Mouse (Mus musculus): ENCODE results near the gene Nxpe4.
"Not testable (repeated sequence)": the region's sequence is repeated elsewhere in the genome, so short reads cannot be mapped to it uniquely, and the experiment has no call there.

The Nxpe4 gene

DNA sequence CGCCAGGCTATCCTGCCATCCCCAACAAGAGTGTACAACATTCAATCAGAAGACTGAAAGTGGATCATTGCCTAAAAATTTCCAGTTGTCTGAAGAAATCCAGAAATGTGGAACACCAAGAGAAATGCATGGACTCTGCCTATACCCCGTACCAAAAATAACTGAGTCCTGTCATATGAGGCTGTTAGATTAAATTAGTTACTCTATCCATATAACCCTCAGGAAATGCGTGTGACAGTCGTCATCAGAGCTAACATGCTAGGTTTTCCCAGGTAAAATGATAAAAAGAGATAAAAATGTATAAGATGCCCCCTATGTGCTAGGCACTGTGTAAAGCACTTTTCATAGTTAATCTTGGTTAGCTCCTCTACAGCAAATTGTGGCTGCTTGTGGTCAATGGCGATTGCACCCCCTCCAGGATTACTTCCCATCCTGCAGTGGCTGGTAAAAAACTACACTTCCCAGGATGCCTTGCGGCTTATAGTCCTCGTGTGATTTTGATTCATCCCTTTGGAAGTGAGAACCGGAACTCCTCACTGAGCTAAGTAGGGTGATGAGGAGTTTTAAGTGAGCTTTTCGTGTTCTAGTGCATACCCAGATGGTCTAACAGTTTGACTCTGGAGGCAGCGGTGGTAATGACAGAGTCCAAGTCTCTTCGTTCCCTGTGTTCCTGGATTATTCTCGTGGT is at the start of gene Nxpe4:
Nxpe4 (plus strand) TSS at position 519 of the 688 bp plus-strand sequence.
- peak; percentile 96 for DNase-seq (ENCODE audit: low read depth, low spot score)

GRCm38 (mm10) chr9:48126815-48127214 is 35.0 kb upstream of the Nxpe4 start:
- DNase-seq (ENCODE audit: low read depth, low spot score): no peak

DNA sequence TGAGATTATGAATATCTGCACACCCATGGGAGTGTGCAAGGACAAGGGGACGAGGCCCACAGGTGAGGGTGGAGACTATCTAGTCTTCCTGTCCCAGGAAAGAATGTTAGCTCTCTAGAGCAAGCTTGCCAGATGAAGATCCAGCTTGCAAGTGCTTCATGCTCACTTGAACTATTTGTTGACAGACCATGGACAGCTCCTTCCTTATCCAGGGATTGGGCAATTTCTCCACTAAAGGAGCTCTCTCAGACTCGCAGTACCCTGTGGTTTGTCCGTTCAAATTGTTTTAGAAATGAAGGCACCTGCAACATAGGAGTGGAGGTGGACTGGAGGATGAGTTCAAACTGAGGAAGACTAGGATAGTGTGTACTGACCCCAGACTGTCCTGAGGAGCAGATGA is 24.3 kb upstream of the Nxpe4 start:
- no peak for DNase-seq (ENCODE audit: low read depth, low spot score)

- no peak for DNase-seq (ENCODE audit: low read depth, low spot score)
Observed at GRCm38 (mm10) chr9:48140485-48141411, 21.1 kb upstream of the Nxpe4 start.

DNA sequence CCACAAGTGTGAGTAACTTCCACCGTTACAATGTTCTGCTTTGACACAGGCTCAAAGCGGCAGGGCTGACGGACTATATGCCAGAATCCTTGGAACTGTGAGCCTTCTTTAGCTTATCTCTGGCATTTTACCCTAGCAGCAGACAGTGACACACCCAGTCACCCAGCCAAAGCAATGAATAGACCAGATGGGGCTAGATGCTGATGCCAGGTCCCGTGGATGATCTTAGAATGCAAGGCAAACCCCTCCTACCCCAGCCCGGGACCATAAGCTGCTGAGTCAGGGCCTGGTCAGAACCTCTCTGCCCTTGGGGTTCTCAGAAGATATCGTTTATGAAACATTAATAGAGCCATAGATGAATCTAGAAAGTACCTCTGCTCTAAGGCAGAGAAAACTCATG is 19.2 kb upstream of the Nxpe4 start:
- DNase-seq (ENCODE audit: low read depth, low spot score): no peak

DNA sequence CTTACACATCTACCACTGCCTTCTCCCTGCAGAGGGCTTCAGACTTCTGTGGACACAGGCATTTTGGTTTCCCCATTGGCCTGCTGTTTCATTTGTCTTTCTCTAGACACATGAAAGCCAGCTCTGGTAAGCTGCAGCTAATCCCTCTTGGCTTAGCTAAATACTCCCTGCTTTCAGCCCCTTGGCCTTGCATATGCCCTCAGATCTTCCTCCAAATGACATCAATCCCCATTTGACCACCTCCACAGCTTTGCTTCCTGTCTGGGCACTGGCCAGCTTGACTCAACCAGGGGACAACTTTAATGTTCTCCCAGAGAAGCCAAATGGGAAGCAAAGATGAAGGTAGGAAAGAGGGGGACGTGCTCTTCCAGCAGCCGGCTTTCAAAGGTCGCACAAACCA is 15.1 kb upstream of the Nxpe4 start:
- DNase-seq (ENCODE audit: low read depth, low spot score): no peak

DNA sequence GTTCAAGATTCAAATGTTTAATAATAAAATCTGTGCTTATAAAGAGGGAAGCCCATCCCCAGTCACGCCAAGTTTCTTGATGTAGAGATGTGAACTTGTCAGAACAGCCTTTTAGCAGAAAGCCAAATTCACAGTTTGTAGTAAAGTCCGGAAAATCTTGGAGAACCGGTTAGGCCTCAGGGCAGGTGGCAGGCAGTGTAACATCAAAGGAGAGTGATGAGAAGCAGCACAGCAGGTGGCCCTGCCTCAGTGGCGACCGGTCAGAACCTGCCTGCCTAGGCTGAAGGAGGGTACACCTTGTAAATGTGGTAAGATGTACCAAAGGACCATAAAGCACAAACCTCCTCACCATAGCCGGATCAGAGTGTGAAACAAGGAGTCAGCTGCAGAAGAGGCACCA is 4.7 kb downstream of the Nxpe4 start:
- not testable (repeated sequence) for DNase-seq (ENCODE audit: low read depth, low spot score)

DNA sequence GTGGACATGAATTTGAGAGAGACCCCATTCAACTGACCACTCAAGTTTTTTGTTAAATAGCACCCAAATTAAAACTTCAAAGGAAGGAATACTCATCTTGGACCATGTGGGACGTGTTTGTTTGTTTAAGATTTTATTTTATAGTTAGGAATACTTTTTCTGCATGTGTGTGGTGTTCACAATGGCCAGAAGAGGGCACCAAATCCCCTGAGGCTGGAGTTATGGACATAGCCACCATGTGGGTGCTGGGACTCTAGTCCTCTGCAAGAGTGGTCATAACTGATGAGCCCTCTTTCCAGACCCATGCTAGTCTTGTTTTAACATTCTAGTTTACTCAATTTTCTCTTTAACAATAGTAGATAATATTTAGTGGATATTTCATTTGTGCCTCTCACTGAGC is 14.9 kb downstream of the Nxpe4 start:
- DNase-seq (ENCODE audit: low read depth, low spot score): no peak

- DNase-seq (ENCODE audit: low read depth, low spot score): peak; percentile 84
Observed at GRCm38 (mm10) chr9:48181300-48181699, 19.5 kb downstream of the Nxpe4 start.

GRCm38 (mm10) chr9:48182718-48183414 is 21.0 kb downstream of the Nxpe4 start:
- peak; percentile 42 for DNase-seq (ENCODE audit: low read depth, low spot score)

DNA sequence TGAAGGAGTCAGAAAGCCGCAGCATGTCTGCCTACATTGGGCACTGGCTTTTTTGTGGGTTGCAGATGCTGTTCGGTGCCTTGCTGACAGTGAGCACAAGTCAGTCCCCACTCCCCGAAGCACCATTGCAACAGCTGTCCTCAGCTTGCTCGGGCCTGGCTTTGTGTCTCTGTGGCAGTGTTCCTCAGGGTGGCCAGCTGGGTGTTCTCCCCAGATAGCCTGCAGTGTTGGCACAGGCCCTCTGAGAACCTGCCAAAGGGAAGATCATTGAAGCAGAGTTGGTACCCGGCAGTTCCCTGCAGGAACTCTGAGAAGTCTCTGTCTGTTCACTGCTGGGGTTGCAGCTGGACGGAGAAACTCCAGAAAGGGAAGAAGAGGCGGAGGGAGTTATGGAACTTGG is 22.5 kb downstream of the Nxpe4 start:
- DNase-seq (ENCODE audit: low read depth, low spot score): peak; percentile 74

DNA sequence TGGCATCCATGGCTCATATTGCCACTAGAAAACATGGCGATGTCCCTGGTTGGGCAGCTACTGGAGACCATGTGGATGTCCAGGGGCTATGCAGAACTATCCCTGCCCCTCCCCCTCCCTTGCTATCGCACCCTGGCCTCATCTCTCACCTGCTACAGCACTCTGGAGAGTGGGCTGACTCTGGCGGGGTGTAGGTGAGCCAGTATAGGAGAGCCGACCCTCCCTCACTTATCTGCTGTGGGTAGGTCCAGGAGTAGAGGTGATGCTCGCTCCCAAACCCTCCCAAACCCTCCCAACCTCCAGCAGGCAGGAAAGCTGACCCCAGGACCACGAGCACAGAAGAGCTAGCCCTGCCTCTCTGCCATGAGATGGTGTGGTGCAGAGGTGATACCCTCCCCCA is 27.0 kb downstream of the Nxpe4 start:
- DNase-seq (ENCODE audit: low read depth, low spot score): no peak

DNA sequence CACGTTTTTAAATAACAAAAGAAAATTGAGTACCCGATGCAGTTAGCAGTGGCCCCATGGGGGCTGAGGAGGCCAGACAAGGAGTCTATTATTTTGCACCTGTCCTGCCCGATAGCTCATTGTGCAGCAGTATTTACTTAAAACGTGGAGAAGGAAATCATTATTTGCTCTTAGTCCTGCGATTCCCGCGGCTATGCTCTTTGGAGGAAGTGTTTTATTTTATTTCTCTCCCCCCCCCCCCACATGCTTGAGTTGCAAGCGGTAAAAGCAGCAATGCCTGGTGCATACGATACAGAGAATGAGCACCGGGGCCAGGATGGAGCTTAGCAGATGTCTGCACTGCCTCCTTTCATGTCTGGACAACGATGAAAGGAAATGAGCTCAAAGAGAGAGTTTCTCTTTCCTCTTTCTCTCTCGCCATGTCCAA is 35.6 kb downstream of the Nxpe4 start:
- DNase-seq (ENCODE audit: low read depth, low spot score): no peak

DNA sequence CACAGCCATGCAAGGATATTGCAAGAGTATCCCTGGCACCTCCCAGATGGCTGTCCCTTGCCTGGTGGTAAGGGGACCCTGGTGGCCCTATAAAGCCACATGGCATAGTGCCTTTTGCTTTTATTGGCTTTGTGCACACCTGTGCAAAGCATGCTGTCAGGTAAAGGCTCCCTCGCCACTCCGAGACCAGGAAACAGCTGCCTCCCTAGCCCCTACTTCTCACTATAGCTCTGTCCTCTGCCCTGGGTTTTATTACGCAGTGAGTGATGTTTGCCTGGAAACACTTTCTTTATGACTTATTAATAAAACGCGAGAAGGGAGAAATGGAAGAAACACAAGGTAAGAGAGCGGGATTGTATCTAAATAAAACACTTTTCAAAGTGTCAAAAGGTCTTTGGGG is 49.1 kb downstream of the Nxpe4 start:
- no peak for DNase-seq (ENCODE audit: low read depth, low spot score)

- no peak for DNase-seq (ENCODE audit: low read depth, low spot score)
Observed at GRCm38 (mm10) chr9:48211912-48212311, 50.1 kb downstream of the Nxpe4 start.

DNA sequence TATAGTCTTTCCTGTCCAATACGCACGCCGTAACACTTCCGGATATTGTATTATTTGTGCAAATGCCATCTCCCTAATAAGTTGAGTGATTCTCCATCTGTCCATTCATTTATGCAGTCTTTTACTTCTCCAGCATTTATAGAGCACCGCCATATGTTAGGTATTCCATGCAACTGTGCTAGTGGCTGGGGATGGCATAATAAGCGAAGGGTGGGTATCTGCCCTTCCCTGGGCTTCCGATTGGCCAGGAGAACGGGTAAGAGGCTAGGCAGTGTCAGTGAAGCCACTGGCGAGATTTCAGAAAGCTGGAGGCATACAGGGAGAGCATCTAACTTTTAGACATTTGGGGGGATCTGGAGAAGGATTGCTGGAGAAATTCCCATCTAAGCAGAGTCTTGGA is 52.9 kb downstream of the Nxpe4 start:
- DNase-seq (ENCODE audit: low read depth, low spot score): peak; percentile 39

DNA sequence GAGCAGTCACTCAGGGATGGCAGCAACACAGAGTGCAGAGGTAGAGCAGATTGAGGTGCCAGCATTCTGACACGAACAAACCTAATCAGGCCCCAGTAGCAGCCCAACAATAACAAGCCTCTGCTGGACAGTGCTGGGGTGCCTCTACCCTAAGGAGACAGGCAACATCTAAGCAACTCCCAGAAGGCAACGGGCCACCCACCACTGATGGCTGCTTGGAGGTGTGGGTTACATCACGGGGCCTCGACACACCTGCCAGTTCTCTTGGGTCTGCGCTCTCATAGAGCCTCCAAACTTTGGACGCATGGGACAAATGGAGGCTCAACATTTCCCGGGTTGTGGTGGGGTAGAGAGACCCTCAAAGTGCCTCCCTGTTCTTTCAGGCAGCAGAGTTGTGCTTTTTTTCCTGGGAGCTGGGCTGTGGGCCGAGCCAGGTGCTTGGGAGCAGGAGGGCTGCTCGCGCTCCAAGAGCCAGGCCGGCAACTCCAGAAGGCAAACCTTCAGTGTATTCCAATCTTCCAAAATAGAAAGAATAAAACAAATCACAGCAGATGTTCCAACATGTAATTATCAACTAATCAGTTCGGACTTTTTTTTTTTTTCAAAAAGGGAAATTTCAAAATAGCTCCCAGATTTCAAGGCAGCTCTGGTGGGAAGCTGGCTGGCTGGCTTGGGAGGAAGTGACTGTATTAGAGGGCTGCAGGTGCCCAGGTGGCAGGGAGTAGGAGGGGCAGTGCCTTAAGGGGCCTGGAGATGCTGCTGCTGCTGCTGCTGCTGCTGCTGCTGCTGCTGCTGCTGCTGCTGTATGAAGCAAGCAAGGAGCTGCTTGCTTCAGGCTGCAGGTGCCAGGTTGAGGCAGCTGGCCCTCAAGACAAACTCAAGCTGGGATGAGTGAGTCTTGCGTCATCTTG is 54.5 kb downstream of the Nxpe4 start:
- DNase-seq (ENCODE audit: low read depth, low spot score): peak; percentile 71

- no peak for DNase-seq (ENCODE audit: low read depth, low spot score)
Observed at GRCm38 (mm10) chr9:48230706-48231105, 68.9 kb downstream of the Nxpe4 start.

- peak; percentile 45 for DNase-seq (ENCODE audit: low read depth, low spot score)
Observed at GRCm38 (mm10) chr9:48236455-48236854, 74.6 kb downstream of the Nxpe4 start.

DNA sequence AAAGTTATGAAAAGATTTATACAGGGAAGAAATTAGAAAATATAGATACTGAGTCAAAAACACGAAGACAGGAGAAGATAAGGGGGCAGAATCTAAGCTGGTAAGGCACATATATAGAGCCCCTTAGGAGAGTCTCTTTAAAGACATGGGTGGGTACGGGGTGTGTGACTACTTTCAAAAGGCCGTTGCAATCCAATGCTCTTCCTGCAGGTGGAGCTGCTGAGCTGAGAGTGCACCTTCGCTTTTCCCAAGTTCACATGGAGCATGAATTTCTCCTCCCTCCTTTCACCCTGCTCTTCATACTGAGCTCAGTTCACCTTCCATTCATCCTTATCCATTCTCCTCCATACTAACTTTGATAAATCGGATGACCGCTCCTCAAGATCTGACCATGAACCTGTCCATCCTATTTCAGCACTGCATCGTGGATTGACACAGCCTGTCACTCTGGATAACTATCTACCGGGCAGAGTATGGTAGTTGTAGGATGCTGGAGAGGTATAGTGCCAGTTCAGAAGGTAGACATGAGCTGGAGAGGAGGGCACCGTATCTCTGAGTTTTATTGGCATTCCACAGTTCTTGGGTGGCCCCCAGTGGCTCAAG is 76.4 kb downstream of the Nxpe4 start:
- DNase-seq (ENCODE audit: low read depth, low spot score): no peak

- no peak for DNase-seq (ENCODE audit: low read depth, low spot score)
Observed at GRCm38 (mm10) chr9:48239461-48239860, 77.6 kb downstream of the Nxpe4 start.

Measured in brain, adult 2 months (tissue).